Mouse (Mus musculus): ENCODE measurements around the gene Pbld1.
A peak's percentile ranks its signal among the peaks of the same experiment; 100 is the strongest.

Gene Pbld1

GRCm38 (mm10) chr10:63092616-63093550, 32.9 kb downstream of the Pbld1 start:
- DNase-seq (ENCODE audit: low read depth, low spot score), result no peak

- DNase-seq (ENCODE audit: low read depth, low spot score), result no peak
Observed at GRCm38 (mm10) chr10:63096757-63097156, 36.8 kb downstream of the Pbld1 start.

GRCm38 (mm10) chr10:63098191-63098590, 38.2 kb downstream of the Pbld1 start:
- no peak for DNase-seq (ENCODE audit: low read depth, low spot score)

- no peak for DNase-seq (ENCODE audit: low read depth, low spot score)
Observed at GRCm38 (mm10) chr10:63099521-63099920, 39.6 kb downstream of the Pbld1 start, which contains the start of gene Atoh7. Gene Atoh7, plus strand, starts transcription at chr10:63099651.

GRCm38 (mm10) chr10:63099941-63100562, 40.1 kb downstream of the Pbld1 start:
- peak; percentile 45 for DNase-seq (ENCODE audit: low read depth, low spot score)

- DNase-seq (ENCODE audit: low read depth, low spot score), result no peak
Observed at GRCm38 (mm10) chr10:63100657-63101056, 40.7 kb downstream of the Pbld1 start.

- no peak for DNase-seq (ENCODE audit: low read depth, low spot score)
Observed at GRCm38 (mm10) chr10:63113027-63113604, 53.2 kb downstream of the Pbld1 start.

GRCm38 (mm10) chr10:63113716-63114360, 53.9 kb downstream of the Pbld1 start:
- DNase-seq (ENCODE audit: low read depth, low spot score), result no peak

- no peak for DNase-seq (ENCODE audit: low read depth, low spot score)
Observed at GRCm38 (mm10) chr10:63115881-63116280, 55.9 kb downstream of the Pbld1 start.

- no peak for DNase-seq (ENCODE audit: low read depth, low spot score)
Observed at GRCm38 (mm10) chr10:63116376-63116775, 56.4 kb downstream of the Pbld1 start.

- DNase-seq (ENCODE audit: low read depth, low spot score), result no peak
Observed at GRCm38 (mm10) chr10:63117583-63117982, 57.6 kb downstream of the Pbld1 start.

GRCm38 (mm10) chr10:63119916-63120315, 60.0 kb downstream of the Pbld1 start:
- no peak for DNase-seq (ENCODE audit: low read depth, low spot score)

- no peak for DNase-seq (ENCODE audit: low read depth, low spot score)
Observed at GRCm38 (mm10) chr10:63121961-63122360, 62.0 kb downstream of the Pbld1 start.

GRCm38 (mm10) chr10:63122516-63122915, 62.6 kb downstream of the Pbld1 start:
- DNase-seq (ENCODE audit: low read depth, low spot score), result no peak

GRCm38 (mm10) chr10:63123141-63123540, 63.2 kb downstream of the Pbld1 start:
- no peak for DNase-seq (ENCODE audit: low read depth, low spot score)

GRCm38 (mm10) chr10:63124016-63124415, 64.1 kb downstream of the Pbld1 start:
- DNase-seq (ENCODE audit: low read depth, low spot score), result no peak

GRCm38 (mm10) chr10:63125343-63125742, 65.4 kb downstream of the Pbld1 start:
- DNase-seq (ENCODE audit: low read depth, low spot score), result peak; percentile 48

GRCm38 (mm10) chr10:63126116-63126515, 66.2 kb downstream of the Pbld1 start:
- no peak for DNase-seq (ENCODE audit: low read depth, low spot score)

GRCm38 (mm10) chr10:63127156-63127555, 67.2 kb downstream of the Pbld1 start:
- no peak for DNase-seq (ENCODE audit: low read depth, low spot score)
